Mouse (Mus musculus) megakaryocyte, embryonic 14.5 days (primary cell): ENCODE results near the gene Mcts2. TPM values are rescaled to one million over a fixed set of nuclear protein-coding genes. Genes with fewer than 3 reads are reported as not detected.
A peak's percentile ranks its signal among the peaks of the same experiment; 100 is the strongest.
"Not testable (repeated sequence)": the region's sequence is repeated elsewhere in the genome, so short reads cannot be mapped to it uniquely, and the experiment has no call there.

Experiments
- H3K27me3 ChIP-seq: replicated peaks from 2 replicates; pipeline ENCODE3; 2012; ENCODE audit warnings: inconsistent platforms
- H3K36me3 ChIP-seq: replicated peaks from 2 replicates; pipeline ENCODE3; 2012; ENCODE audit warnings: low read length, inconsistent platforms, mixed read lengths
- H3K4me1 ChIP-seq: 2 replicates; pipeline ENCODE4 v1.6.1; 2012; ENCODE audit warnings: inconsistent platforms
- H3K4me3 ChIP-seq: replicated peaks from 2 replicates; pipeline ENCODE3; 2012; ENCODE audit warnings: moderate library complexity, mild to moderate bottlenecking, inconsistent platforms
- H3K9me3 ChIP-seq: 2 replicates; pipeline ENCODE4 v1.6.1; 2012; ENCODE audit warnings: inconsistent platforms
- FLI1 ChIP-seq: IDR thresholded peaks from 2 replicates; pipeline ENCODE4 v1.6.1; 2012; ENCODE audit warnings: low read length, inconsistent platforms, mixed read lengths
- GATA1 ChIP-seq: IDR thresholded peaks from 3 replicates; pipeline ENCODE4 v1.6.1; 2012; ENCODE audit warnings: mixed read lengths, low read length, inconsistent platforms, borderline replicate concordance
- polyA plus RNA-seq: library from polyadenylated mRNA; stranded (reverse); fragments of >175 nt; gene quantifications from 2 replicates; pipeline ENCODE4 v1.2.3, GENCODE M21; 2012; ENCODE audit warnings: low replicate concordance; ENCODE audit not compliant: insufficient read depth

Gene Mcts2
- polyA plus RNA-seq = not detected in 2 replicates

GRCm38 (mm10) chr2:152686806-152687267, at the start of gene Mcts2:
Mcts2 (plus strand) TSS chr2:152687035.
- Histone ChIP-seq H3K27me3 (no peaks in the 10 kb centered on the region), H3K4me3 (peak within 1 kb of the TSS; percentile 83)
- TF ChIP-seq FLI1 (no peak), GATA1 (no peak)

GRCm38 (mm10) chr2:152637381-152637780, 49.5 kb upstream of the Mcts2 start:
- TF ChIP-seq GATA1 (no peak), FLI1 (no peak)
- peaks cover 3% of the 10 kb centered on the region; the same call in 1 of the 2 replicates for H3K4me1 ChIP-seq
- H3K36me3 ChIP-seq = no peaks in the 10 kb centered on the region
- H3K27me3 ChIP-seq = peaks cover 64% of the 10 kb centered on the region
- peaks cover 2% of the 10 kb centered on the region; the same call in 1 of the 2 replicates for H3K9me3 ChIP-seq
- H3K4me3 ChIP-seq = no peak overlapping the region

More at GRCm38 (mm10) chr2:152686806-152687267, at the start of gene Mcts2:
- Histone ChIP-seq H3K4me1 (peaks cover 34% of the 10 kb centered on the region), H3K36me3 (peaks cover 98% of the 10 kb centered on the region), H3K9me3 (no peaks in the 10 kb centered on the region)

- no peaks in the 10 kb centered on the region for H3K36me3 ChIP-seq
- peaks cover 3% of the 10 kb centered on the region; the same call in 1 of the 2 replicates for H3K4me1 ChIP-seq
- peaks cover 54% of the 10 kb centered on the region for H3K27me3 ChIP-seq
- no peak overlapping the region for H3K4me3 ChIP-seq
- H3K9me3 ChIP-seq = peaks cover 5% of the 10 kb centered on the region; the same call in 1 of the 2 replicates
- TF ChIP-seq FLI1 (no peak), GATA1 (no peak)
Measured at GRCm38 (mm10) chr2:152638865-152639264, 48.0 kb upstream of the Mcts2 start.

GRCm38 (mm10) chr2:152639406-152640113, 47.3 kb upstream of the Mcts2 start:
- H3K9me3 ChIP-seq = peaks cover 9% of the 10 kb centered on the region
- no peak for TF ChIP-seq GATA1
- TF ChIP-seq FLI1 = no peak
- no peak overlapping the region for H3K4me3 ChIP-seq
- H3K36me3 ChIP-seq = no peaks in the 10 kb centered on the region
- peaks cover 51% of the 10 kb centered on the region for H3K27me3 ChIP-seq
- peaks cover 3% of the 10 kb centered on the region; the same call in 1 of the 2 replicates for H3K4me1 ChIP-seq

- H3K27me3 ChIP-seq = peaks cover 14% of the 10 kb centered on the region
- no peak overlapping the region for H3K4me3 ChIP-seq
- TF ChIP-seq FLI1 = no peak
- no peak for TF ChIP-seq GATA1
- H3K4me1 ChIP-seq = peaks cover 26% of the 10 kb centered on the region
- 0 out of 2 replicates have a peak, but pooled peaks cover 6% of the 10 kb centered on the region for H3K9me3 ChIP-seq
- no peaks in the 10 kb centered on the region for H3K36me3 ChIP-seq
Measured at GRCm38 (mm10) chr2:152652901-152653620, 33.8 kb upstream of the Mcts2 start.

- no peak for TF ChIP-seq GATA1
- no peak for TF ChIP-seq FLI1
- Histone ChIP-seq H3K4me1 (peaks cover 26% of the 10 kb centered on the region), H3K9me3 (0 out of 2 replicates have a peak, but pooled peaks cover 7% of the 10 kb centered on the region), H3K36me3 (no peaks in the 10 kb centered on the region), H3K27me3 (peaks cover 12% of the 10 kb centered on the region), H3K4me3 (peak overlapping the region; percentile 28)
Measured at GRCm38 (mm10) chr2:152653874-152654715, 32.7 kb upstream of the Mcts2 start.

- no peak overlapping the region for H3K4me3 ChIP-seq
Measured at GRCm38 (mm10) chr2:152657398-152657797, 29.4 kb upstream of the Mcts2 start.

GRCm38 (mm10) chr2:152661163-152661562, 25.7 kb upstream of the Mcts2 start:
- Histone ChIP-seq H3K9me3 (peaks cover 19% of the 10 kb centered on the region; the same call in 1 of the 2 replicates), H3K4me1 (peaks cover 6% of the 10 kb centered on the region), H3K27me3 (peaks cover 15% of the 10 kb centered on the region), H3K4me3 (no peak overlapping the region), H3K36me3 (no peaks in the 10 kb centered on the region)
- TF ChIP-seq FLI1 = no peak
- TF ChIP-seq GATA1 = no peak

More at GRCm38 (mm10) chr2:152657398-152657797, 29.4 kb upstream of the Mcts2 start:
- TF ChIP-seq GATA1 = no peak
- TF ChIP-seq FLI1 = no peak
- peaks cover 24% of the 10 kb centered on the region for H3K4me1 ChIP-seq
- H3K36me3 ChIP-seq = no peaks in the 10 kb centered on the region
- H3K9me3 ChIP-seq = peaks cover 19% of the 10 kb centered on the region; the same call in 1 of the 2 replicates
- H3K27me3 ChIP-seq = peaks cover 14% of the 10 kb centered on the region

GRCm38 (mm10) chr2:152666191-152666590, 20.6 kb upstream of the Mcts2 start:
- H3K9me3 ChIP-seq = not testable (repeated sequence)

More at GRCm38 (mm10) chr2:152666191-152666590, 20.6 kb upstream of the Mcts2 start:
- H3K4me1 ChIP-seq = peaks cover 23% of the 10 kb centered on the region
- not testable (repeated sequence) for H3K36me3 ChIP-seq, H3K4me3 ChIP-seq
- H3K27me3 ChIP-seq = peaks cover 13% of the 10 kb centered on the region
